Mouse (Mus musculus) C2C12 (cell line): ENCODE results near the gene Pde4dip.

Experiments used
- MYOD1 ChIP-seq: IDR thresholded peaks from one replicate; pipeline ENCODE4 v1.6.1; 2011; ENCODE audit warnings: low read depth; ENCODE audit not compliant: control insufficient read depth, insufficient read length
- MYOG ChIP-seq: IDR thresholded peaks from one replicate; pipeline ENCODE4 v1.6.1; 2011; ENCODE audit not compliant: control insufficient read depth, insufficient read length; ENCODE audit errors: extremely low read depth

DNA sequence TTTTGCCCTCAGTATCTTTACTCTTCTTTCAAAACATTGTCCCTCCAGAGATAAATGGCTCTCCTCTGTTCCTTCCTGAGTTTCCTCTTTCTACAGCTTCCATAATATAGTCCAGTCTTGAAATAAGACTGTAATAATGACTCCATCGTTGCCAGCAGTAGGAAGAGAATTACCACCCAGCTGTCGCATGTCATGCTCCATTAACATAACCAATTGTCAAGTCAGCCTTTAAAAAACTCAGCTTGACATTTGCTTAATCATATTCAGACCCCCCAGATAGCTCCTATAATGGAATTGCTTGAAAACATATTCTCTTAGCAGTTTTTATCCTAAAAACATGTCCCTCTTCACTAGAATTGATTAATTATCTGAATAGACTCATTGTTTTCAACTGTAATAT lies 58.4 kb downstream of the Pde4dip start:
- TF ChIP-seq MYOD1 (peak; percentile 24), MYOG (no peak)
